Mouse (Mus musculus): Measurements from ENCODE around the gene Caskin2. TPM values are rescaled to one million over a fixed set of nuclear protein-coding genes. Genes with fewer than 3 reads are reported as not detected.
A peak's percentile ranks its signal among the peaks of the same experiment; 100 is the strongest.

Gene Caskin2
- total RNA-seq, 2 experiments from 2014 or later, result 59.4 to 60.9 TPM

GRCm38 (mm10) chr11:115832523-115832922 lies 19.1 kb upstream of the Caskin2 start:
- intact Hi-C loops (cut with DNase I), result loop anchor here (10.0 kb wide), 1 partner anchor 348 kb away; no protein-coding TSS in a partner anchor
- DNase-seq, result peak; percentile 58 to 63

GRCm38 (mm10) chr11:115832064-115832463 lies 18.6 kb upstream of the Caskin2 start:
- intact Hi-C loops (cut with DNase I), result loop anchor here (10.0 kb wide), 1 partner anchor 347 kb away; no protein-coding TSS in a partner anchor
- DNase-seq, result no peak

- intact Hi-C loops (cut with DNase I), result loop anchor here (10.0 kb wide), 1 partner anchor 347 kb away; no protein-coding TSS in a partner anchor
These were observed 18.1 kb upstream of the Caskin2 start for GRCm38 (mm10) chr11:115831518-115831917.

GRCm38 (mm10) chr11:115830550-115831325 lies 17.3 kb upstream of the Caskin2 start:
- no peak for DNase-seq
- intact Hi-C loops (cut with DNase I), result loop anchor here (10.0 kb wide), 1 partner anchor 346 kb away; no protein-coding TSS in a partner anchor

More at GRCm38 (mm10) chr11:115831518-115831917, 18.1 kb upstream of the Caskin2 start:
- DNase-seq, result no peak

GRCm38 (mm10) chr11:115829036-115829435 lies 15.6 kb upstream of the Caskin2 start:
- DNase-seq, result no peak
- intact Hi-C loops (cut with DNase I), result no loop called here

GRCm38 (mm10) chr11:115827624-115828023 lies 14.2 kb upstream of the Caskin2 start:
- intact Hi-C loops (cut with DNase I), result no loop called here
- no peak for DNase-seq

- DNase-seq, result no peak
- intact Hi-C loops (cut with DNase I), result no loop called here
These were observed 13.0 kb upstream of the Caskin2 start for GRCm38 (mm10) chr11:115826487-115826886.

GRCm38 (mm10) chr11:115824813-115825212 lies 11.4 kb upstream of the Caskin2 start:
- no peak for DNase-seq
- intact Hi-C loops (cut with DNase I), result loop anchor here (2.0 kb wide), 1 partner anchor 34 kb away; the partner anchor contains the start of gene Myo15b

- peak; percentile 87 to 89 for DNase-seq
- intact Hi-C loops (cut with DNase I), result loop anchor here (2.0 kb wide), 1 partner anchor 35 kb away; the partner anchor contains the start of gene Myo15b
These were observed 10.6 kb upstream of the Caskin2 start, which contains the start of gene Llgl2 for GRCm38 (mm10) chr11:115823774-115824740. TSS of gene Llgl2 (plus strand) at chr11:115824049.

GRCm38 (mm10) chr11:115821001-115821400 lies 7.6 kb upstream of the Caskin2 start:
- DNase-seq, result no peak
- intact Hi-C loops (cut with DNase I), result no loop called here

- intact Hi-C loops (cut with DNase I), result no loop called here
- DNase-seq, result no peak
These were observed 6.6 kb upstream of the Caskin2 start for GRCm38 (mm10) chr11:115819915-115820623.

- intact Hi-C loops (cut with DNase I), result no loop called here
- DNase-seq, result no peak
These were observed 3.9 kb upstream of the Caskin2 start for GRCm38 (mm10) chr11:115817331-115817730.

GRCm38 (mm10) chr11:115814605-115815450 lies 1.4 kb upstream of the Caskin2 start, which contains the start of gene Tsen54:
TSS of gene Tsen54 (plus strand) at chr11:115814724.
- DNase-seq, result peak; percentile 91
- intact Hi-C loops (cut with DNase I), result loop anchor here (1.0 to 5.0 kb wide), 3 partner anchors 93 to 184 kb away; no protein-coding TSS in a partner anchor

- DNase-seq, result peak; percentile 53 to 59
These were observed 662 bp downstream of the Caskin2 start for GRCm38 (mm10) chr11:115812533-115813420.

GRCm38 (mm10) chr11:115812095-115812494 lies 1.3 kb downstream of the Caskin2 start:
- intact Hi-C loops (cut with DNase I), result loop anchor here (5.0 kb wide), 1 partner anchor 165 kb away; no protein-coding TSS in a partner anchor
- DNase-seq, result peak; percentile 59 to 67

More at GRCm38 (mm10) chr11:115812533-115813420, 662 bp downstream of the Caskin2 start:
- intact Hi-C loops (cut with DNase I), result loop anchor here (5.0 kb wide), 1 partner anchor 165 kb away; no protein-coding TSS in a partner anchor

- intact Hi-C loops (cut with DNase I), result loop anchor here (2.0 to 5.0 kb wide), 2 partner anchors 33 to 164 kb away; no protein-coding TSS in a partner anchor
- DNase-seq, result no peak
These were observed 1.9 kb downstream of the Caskin2 start for GRCm38 (mm10) chr11:115811381-115812093.

GRCm38 (mm10) chr11:115810377-115810776 lies 3.1 kb downstream of the Caskin2 start:
- peak; percentile 75 to 78 for DNase-seq
- intact Hi-C loops (cut with DNase I), result loop anchor here (2.0 to 5.0 kb wide), 2 partner anchors 32 to 163 kb away; no protein-coding TSS in a partner anchor

Measured in heart, postnatal 10 days (tissue).